Mouse (Mus musculus) ovary, adult 2 months (tissue): ENCODE measurements around the gene Cxcl5. TPM values are rescaled to one million over a fixed set of nuclear protein-coding genes. Genes with fewer than 3 reads are reported as not detected.

Experiments
- polyA plus RNA-seq: library from polyadenylated mRNA; depleted of rRNA; stranded (reverse); fragments of >200 nt; gene quantifications from 2 replicates; pipeline ENCODE4 v1.2.3, GENCODE M21; 2012; rRNA removed

The Cxcl5 gene
- 0.50 and 0.60 TPM in 2 replicates for polyA plus RNA-seq

DNA sequence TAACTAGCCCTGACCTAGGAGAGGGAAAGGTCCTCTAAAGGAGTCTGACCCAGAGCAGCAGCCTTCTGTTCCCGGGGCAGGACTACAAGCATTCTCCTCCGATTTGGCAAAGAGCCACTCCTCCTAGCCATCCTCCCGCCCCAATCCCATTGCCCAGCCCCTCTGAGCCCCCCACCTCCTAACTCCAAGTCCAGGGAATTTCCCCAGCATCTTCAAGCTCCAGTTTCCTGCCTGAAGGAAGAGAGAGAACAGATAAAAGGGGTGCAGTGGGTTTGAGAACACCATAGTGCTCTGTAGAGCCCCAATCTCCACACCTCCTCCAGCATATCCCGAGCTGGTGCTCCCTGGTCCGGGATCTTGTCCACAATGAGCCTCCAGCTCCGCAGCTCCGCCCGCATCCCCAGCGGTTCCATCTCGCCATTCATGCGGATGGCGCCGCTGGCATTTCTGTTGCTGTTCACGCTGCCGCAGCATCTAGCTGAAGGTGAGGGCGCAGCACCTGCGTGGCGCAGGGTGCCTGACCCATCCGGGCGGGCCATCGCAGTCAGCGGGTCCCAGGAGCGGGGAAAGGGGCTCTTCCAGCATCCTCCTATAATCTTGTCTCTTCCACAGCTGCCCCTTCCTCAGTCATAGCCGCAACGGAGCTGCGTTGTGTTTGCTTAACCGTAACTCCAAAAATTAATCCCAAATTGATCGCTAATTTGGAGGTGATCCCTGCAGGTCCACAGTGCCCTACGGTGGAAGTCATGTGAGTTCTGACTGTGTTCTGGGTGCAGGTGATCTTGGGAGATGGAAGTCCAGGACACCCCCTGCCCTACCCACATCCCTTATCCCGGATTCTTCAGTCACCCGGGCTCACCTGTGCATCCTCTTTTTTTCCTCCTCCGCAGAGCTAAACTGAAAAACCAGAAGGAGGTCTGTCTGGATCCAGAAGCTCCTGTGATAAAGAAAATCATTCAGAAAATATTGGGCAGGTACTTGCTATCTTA is at the start of gene Cxcl5:
Cxcl5 (plus strand) TSS at position 284 of the 989 bp plus-strand sequence.

DNA sequence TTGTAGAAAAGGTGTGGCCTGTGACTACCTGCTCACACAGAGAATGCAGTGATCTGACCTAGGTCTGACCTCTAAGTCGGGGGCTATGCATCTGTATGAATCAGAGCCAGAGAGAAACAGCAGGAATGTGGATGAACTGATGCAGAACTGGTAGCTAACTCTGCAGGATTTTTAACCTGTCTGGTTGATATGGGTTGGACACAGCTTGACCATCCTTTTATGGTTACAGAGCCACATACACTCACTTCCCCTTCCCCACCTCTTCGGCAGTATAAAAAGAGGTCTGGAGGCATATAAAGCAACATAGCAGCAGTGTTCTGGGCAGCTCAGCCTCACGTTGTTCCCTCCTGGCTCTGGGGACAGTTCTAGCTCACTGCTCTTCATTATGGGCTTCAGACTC is 9.1 kb downstream of the Cxcl5 start, which contains the start of gene Ppbp:
Ppbp (plus strand) TSS at position 301 of the 400 bp plus-strand sequence.

DNA sequence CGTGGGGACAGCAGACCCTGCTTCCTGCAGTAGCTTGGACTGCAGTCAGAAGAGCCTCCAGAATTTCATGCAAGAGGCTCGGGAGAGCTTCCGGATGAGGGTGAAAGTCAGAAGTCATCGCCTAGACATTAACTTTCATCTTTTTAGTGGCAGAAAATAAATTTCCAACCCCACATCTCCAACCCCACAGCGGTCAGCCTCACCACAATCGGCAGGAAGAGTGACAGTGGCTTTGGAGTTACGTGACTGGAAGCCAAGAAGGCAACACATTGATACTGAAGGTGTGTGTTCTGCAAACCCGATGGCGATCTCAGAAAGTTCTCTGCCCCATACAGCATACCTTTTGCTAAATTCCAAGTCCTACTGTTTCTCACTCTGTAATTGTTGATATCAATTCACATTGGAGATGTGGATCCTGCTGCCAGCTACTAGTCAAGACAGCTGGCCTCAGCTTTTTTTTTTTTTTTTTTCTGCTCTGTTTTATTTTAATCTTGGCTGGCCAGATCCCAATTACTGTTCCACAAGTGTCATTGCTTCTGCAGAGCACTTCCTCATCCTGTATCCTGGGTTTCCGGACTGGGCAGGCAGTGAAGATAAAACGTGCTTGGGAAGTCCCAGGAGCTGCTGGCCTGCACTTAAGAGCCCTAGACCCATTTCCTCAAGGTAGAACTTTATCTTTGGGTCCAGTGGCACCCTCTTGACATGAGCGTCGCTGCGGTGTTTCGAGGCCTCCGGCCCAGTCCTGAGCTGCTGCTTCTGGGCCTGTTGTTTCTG is 12.9 kb downstream of the Cxcl5 start, which contains the start of gene Pf4:
Pf4 (plus strand) TSS at position 556 of the 774 bp plus-strand sequence.

DNA sequence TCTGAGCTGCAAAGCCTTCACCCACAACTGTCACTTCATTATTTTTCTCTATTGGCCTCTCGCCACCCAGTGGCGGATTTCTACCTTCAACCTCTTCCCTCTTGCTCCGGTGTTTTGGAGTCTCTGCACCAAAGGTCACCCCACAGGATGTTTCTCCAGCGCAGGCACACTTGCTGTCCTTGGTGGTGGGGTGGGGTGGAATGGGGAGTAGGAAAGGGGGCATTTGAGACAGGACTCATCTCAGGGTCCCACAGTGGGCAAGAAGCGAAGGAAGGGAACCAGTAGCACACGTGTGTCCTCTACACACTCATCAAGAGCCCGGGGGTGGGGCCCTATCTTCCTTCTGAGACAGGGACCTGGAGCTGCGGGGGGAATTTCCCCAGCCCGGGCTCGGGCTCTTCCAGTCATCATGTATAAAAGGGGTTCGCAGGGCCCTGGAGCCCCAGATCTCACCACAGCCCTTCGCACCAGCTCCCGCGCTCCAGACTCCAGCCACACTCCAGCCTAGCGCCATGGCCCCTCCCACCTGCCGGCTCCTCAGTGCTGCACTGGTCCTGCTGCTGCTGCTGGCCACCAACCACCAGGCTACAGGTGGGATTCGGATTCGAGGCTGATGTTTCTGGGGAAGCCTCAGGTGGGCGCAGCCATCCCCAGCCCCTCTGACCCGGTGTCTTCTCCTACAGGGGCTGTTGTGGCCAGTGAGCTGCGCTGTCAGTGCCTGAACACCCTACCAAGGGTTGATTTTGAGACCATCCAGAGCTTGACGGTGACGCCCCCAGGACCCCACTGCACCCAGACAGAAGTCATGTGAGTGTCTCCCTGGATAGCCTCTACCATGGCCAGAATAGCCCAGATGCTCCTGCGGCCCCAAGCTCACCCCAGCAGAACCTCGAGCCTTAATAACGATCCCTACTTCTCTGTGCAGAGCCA is 26.8 kb downstream of the Cxcl5 start, which contains the start of gene Cxcl3:
Cxcl3 (plus strand) TSS at position 445 of the 930 bp plus-strand sequence.

DNA sequence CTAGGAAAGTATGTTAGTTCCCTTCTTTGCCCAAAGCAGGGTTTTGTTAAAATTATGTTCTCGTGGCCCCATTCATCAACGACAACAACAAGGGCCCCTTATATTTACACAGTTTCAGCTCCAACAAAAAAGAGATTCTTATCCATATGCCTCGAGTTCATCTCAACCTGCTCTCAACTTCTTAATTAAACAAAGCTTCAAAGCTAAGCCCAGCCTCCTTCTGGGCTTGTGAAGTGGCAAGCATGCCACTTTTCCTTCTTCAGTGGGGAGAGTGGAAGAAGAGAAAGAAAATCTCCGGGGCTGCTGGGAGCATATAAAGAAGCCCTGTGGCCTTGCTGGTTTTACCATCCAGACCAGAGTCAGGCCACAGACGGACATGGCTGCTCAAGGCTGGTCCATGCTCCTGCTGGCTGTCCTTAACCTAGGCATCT is 35.0 kb downstream of the Cxcl5 start, which contains the start of gene Cxcl15:
Cxcl15 (plus strand) TSS at position 340 of the 431 bp plus-strand sequence.

Other genes with a start within 250 kb of the Cxcl5 start
- gene Afm, start 240.4 kb upstream of the Cxcl5 start, polyA plus RNA-seq: not detected in 2 replicates
- gene 5830473C10Rik, start 198.3 kb upstream of the Cxcl5 start, polyA plus RNA-seq: 0.21 and 0.26 TPM in 2 replicates
- 0.32 and 0.63 TPM in 2 replicates for gene Rassf6, start 118.7 kb upstream of the Cxcl5 start, polyA plus RNA-seq
- 0.30 and 1.2 TPM in 2 replicates for gene Ppbp, start 9.2 kb downstream of the Cxcl5 start, polyA plus RNA-seq
- gene Pf4, start 13.1 kb downstream of the Cxcl5 start, polyA plus RNA-seq: 21.2 and 21.6 TPM in 2 replicates
- gene Cxcl3, start 26.7 kb downstream of the Cxcl5 start, polyA plus RNA-seq: 0.26 and 0.45 TPM in 2 replicates
- not detected in 2 replicates for gene Cxcl15, start 35.2 kb downstream of the Cxcl5 start, polyA plus RNA-seq
- 6.2 and 9.2 TPM in 2 replicates for gene Cxcl1, start 131.9 kb downstream of the Cxcl5 start, polyA plus RNA-seq
- 1.4 and 5.1 TPM in 2 replicates for gene Cxcl2, start 144.5 kb downstream of the Cxcl5 start, polyA plus RNA-seq
- 53.7 and 99.6 TPM in 2 replicates for gene Mthfd2l, start 171.8 kb downstream of the Cxcl5 start, polyA plus RNA-seq